Mouse (Mus musculus) layer of hippocampus, postnatal 14 days (tissue): ENCODE results near the gene Smim7. TPM values are rescaled to one million over a fixed set of nuclear protein-coding genes. Genes with fewer than 3 reads are reported as not detected.

Experiments
- DNase-seq, 2 experiments: peaks; one replicate each; pipeline ENCODE4 v3.0.0; 2021 to 2022; ENCODE audit warnings: low spot score in 2 of 2, mixed read lengths in 1 of 2
- long read RNA-seq, 2 experiments: library from polyadenylated mRNA; stranded (forward); transcript quantifications; one replicate each; pipeline ENCODE4 v2.0.0; 2021
- total RNA-seq, 2 experiments: library from RNA; stranded (reverse); gene quantifications; 2 replicates each; pipeline ENCODE4 v1.2.3; 2021

Smim7 gene
- 100 to 1,000 TPM; 112 to 118 TPM for total RNA-seq
- long read RNA-seq, experiment 1, transcript Smim7-201 (4 exons, 642 nt), result minor isoform, 9 of 127 reads
- long read RNA-seq, experiment 1, transcript Smim7-203 (5 exons, 2,892 nt), result major isoform, 114 of 127 reads
- long read RNA-seq, experiment 1, partial matches to known transcripts, result 2 of 127 reads
- long read RNA-seq, experiment 1, other reads (novel, unspliced or antisense), result 2 of 127 reads
- long read RNA-seq, experiment 2, transcript Smim7-201 (4 exons, 642 nt), result minor isoform, 8 of 209 reads
- long read RNA-seq, experiment 2, transcript Smim7-203 (5 exons, 2,892 nt), result major isoform, 191 of 209 reads
- long read RNA-seq, experiment 2, partial matches to known transcripts, result 2 of 209 reads
- long read RNA-seq, experiment 2, other reads (novel, unspliced or antisense), result 8 of 209 reads

DNA sequence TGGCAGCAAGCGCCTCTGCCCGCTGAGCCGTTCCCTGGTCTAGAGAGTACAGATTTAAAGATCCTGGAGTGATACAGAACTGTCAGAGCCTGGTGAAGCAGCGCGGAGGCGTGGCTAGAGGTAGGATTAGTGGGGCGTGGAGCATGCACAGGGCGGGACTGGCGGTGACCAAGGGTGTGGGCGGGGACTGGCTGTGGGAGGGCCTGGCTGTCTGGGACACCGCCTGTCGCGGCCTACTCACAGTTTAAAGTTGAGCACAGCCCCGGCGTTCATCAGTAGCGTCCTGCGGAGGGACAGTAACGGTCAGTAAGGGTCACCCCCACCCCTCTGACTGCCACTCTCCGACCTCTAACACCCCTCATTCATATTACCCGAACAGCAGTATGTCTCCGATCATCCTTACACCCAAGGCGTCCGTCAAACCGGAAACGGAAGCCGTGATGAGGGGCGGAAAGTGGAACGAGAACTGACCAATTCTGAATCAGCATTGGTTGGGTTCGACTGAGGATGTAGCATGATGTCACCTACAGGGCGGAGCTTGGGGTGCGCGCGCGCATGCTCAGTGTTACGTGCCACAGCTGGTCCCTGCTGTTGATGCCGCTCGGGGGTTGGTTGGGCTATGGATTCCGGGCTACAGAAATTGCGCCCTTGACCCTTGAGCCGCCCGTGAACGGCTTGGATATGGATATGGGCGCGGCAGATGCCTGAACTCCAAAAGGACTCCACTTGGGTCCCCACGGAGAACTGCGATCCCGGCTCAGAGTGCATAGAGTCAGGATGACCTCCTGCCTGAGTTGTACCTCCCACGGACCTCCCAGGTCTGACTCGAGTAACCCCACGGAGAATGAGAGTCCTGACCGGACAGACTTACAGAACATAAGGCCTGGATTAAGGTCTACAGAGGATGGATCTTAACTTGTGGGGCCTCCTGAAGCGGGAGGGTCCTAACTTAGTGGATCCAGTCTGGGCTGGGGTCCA, at the start of gene Smim7:
Gene Smim7 (minus strand): TSS at position 456 of the 978 bp plus-strand sequence.
- peak; percentile 97 to 99 for DNase-seq

DNA sequence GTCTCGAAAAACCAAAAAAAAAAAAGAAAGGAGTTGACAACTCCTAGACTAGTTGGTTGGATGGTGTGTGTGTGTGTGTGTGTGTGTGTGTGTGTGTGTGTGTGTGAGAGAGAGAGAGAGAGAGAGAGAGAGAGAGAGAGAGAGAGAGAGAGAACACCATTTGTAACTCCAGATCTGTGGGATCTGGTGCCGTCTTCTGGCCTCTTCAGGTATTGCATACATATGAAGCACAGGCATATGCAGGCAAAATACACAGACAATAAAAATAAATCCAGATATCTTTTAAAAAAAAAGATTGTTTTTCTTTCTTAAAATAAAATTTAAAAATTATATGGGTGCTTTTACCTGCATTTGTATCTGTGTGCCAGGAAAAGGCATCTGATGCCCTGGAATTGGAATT, 19.3 kb upstream of the Smim7 start:
- peak in 1 of 2 experiments; percentile 58 for DNase-seq

- peak; percentile 35 to 65 for DNase-seq
These were observed 18.4 kb upstream of the Smim7 start for GRCm38 (mm10) chr8:72589286-72589685.

- no peak for DNase-seq
These were observed 18.0 kb upstream of the Smim7 start for GRCm38 (mm10) chr8:72588865-72589264.

DNA sequence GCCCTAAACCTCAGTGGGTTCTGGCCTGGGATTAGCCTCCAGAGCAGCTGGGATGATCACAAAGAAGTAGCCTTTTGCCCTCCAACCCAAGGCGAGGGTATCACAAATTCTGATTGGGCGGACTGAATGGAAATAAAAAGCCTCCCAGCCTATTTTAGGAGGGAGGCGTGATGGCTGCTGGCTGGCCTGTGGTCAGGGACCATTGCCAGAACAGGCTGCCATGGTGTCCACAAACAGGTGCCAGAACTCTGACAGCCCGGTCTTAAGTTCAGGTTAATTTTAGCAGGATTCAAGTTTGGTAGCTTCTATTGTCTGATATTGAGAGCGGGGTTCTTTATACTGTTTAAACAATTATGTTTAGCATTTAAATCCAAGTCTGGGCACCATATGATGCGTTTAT, 16.9 kb upstream of the Smim7 start:
- no peak for DNase-seq

GRCm38 (mm10) chr8:72584390-72584789, 13.5 kb upstream of the Smim7 start:
- no peak for DNase-seq

- DNase-seq, result peak in 1 of 2 experiments; percentile 36
These were observed 12.3 kb upstream of the Smim7 start for GRCm38 (mm10) chr8:72583056-72583771.

DNA sequence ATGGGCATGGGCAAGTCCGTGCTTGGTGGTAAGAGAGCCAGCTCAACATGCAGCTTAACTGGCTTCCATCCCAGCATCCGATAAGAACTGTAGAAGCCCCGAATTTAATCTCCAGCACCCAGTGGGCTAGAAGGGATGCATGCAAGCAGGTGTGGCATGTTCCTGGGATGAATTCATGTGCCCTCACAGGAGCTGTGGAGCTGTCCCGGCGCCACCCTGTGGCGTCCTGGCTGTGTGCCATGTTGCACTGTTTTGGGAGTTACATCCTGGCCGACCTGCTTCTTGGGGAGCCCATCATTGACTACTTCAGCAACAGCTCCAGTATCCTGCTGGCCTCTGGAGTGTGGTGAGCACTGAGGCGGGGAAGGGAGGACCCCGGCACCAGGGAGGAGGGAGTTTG, 8.5 kb upstream of the Smim7 start:
- DNase-seq, result no peak

- DNase-seq, result no peak
These were observed 7.1 kb upstream of the Smim7 start for GRCm38 (mm10) chr8:72577941-72578340.

GRCm38 (mm10) chr8:72577266-72577665, 6.4 kb upstream of the Smim7 start:
- DNase-seq, result no peak

GRCm38 (mm10) chr8:72575915-72576314, 5.0 kb upstream of the Smim7 start:
- no peak for DNase-seq

DNA sequence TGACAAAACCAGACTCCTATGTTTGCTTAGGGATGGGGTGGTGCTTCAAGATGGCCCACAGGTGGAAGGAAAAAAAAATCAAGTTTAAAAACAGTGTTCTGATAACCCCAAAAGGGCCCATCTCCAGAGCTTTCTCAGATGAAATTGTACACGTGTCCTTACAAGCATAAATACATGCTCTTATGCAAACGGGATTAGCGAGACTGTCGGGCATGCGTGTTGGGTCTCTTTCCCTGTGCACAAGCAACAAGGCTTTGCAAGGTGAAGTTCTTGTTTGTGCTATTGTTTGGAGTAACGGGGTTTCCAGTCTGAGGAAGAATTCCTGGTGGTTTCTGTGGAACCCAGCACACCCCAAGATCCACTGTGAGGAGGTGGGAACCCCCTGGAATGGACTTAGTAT, 2.6 kb upstream of the Smim7 start:
- no peak for DNase-seq

GRCm38 (mm10) chr8:72572507-72572906, 1.6 kb upstream of the Smim7 start:
- DNase-seq, result no peak

- peak; percentile 74 to 82 for DNase-seq
These were observed 954 bp upstream of the Smim7 start, which contains the start of gene Tmem38a for GRCm38 (mm10) chr8:72571611-72572473. Gene Tmem38a (plus strand): TSS chr8:72572055.

GRCm38 (mm10) chr8:72565970-72566369, 4.9 kb downstream of the Smim7 start:
- no peak for DNase-seq

DNA sequence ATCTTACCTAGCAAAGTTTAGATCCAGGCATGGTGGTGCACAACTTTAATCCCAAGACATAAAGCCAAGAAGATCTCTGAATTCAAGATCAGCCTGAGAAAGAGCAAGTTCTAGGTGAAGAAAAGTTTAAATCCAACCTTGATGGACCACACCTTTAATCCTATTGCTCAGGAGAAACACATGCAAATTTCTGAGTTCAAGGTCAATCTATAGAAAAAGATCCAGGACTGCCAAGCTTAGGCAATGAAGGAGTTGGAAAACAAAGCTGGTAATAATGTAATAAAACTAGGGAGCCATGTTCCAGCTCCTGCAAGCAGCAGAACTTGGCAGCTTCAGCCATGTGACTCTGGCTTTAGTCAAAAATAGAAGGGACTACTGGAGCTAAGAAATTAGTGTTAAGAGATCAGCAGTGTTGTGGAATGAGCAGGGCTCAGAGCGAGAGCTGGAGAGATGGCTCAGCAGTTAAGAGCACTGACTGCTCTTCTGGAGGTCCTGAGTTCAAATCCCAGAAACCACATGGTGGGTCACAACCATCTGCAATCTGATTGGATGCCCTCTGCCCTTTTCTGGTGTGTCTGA, 9.7 kb downstream of the Smim7 start:
- DNase-seq, result no peak

- no peak for DNase-seq
These were observed 15.1 kb downstream of the Smim7 start for GRCm38 (mm10) chr8:72555770-72556169.

GRCm38 (mm10) chr8:72549314-72549892, 21.5 kb downstream of the Smim7 start:
- DNase-seq, result peak in 1 of 2 experiments; percentile 31

DNA sequence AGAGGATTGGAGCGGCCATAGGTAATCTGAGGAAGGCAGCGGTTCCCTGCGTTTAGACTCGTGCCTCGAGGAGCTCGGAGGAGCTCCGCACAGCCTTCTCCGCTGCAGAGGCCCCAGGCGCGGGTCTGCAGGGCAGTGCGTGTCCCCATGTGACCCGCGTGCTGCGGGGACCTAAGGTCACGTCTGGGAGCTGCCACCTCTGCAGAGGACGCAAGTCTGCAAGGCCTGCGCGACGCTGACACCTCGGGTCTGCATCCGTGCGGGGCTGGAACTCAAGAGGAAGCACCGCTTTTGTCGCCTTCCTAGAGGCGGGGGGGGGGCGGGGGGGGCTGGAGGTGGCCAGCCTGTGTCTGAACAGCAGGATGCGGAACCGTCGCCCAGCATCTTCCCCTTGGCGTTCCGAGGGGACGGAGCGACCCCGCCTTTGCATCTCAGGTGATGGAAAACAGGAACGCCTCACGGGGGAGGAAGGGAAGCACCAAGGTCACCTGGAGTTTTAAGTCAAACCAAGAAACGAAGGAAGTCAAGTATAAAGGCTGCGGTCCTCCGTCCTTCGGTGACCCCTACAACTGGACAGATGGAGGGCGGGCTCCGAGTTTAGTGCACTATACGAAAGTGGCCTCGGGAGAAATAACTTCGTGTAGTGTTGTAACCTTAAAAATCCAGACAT, 22.1 kb downstream of the Smim7 start:
- DNase-seq, result peak in 1 of 2 experiments; percentile 24
